Mouse (Mus musculus) liver, embryonic 13.5 days (tissue): Measurements from ENCODE around the gene Dus2. TPM values are rescaled to one million over a fixed set of nuclear protein-coding genes. Genes with fewer than 3 reads are reported as not detected.
A peak's percentile ranks its signal among the peaks of the same experiment; 100 is the strongest.

Source experiments
- ATAC-seq: fragments of 200-750 bp; cut with Nextera tagmentation; 2 replicates; pipeline ENCODE4 v1.8.0; 2017; ENCODE audit warnings: low read depth, mild to moderate bottlenecking, moderate number of reproducible peaks, moderate library complexity
- DNase-seq: peaks from one replicate; pipeline ENCODE4 v3.0.0; 2022
- H3K27ac ChIP-seq: fragments of 300-500 bp; sonication (generic); 2 replicates; pipeline ENCODE4 v1.5.1; 2015; ENCODE audit warnings: moderate library complexity, mild to moderate bottlenecking, inconsistent platforms
- H3K27me3 ChIP-seq: fragments of 300-500 bp; sonication (generic); 2 replicates; pipeline ENCODE4 v1.6.1; 2015; ENCODE audit warnings: mild to moderate bottlenecking, inconsistent platforms
- H3K36me3 ChIP-seq: fragments of 300-500 bp; sonication (generic); 2 replicates; pipeline ENCODE4 v1.6.1; 2015; ENCODE audit warnings: mild to moderate bottlenecking, inconsistent platforms
- H3K4me1 ChIP-seq: fragments of 300-500 bp; sonication (generic); replicated peaks from 2 replicates; pipeline ENCODE4 v1.6.1; 2015; ENCODE audit warnings: inconsistent platforms
- H3K4me2 ChIP-seq: fragments of 300-500 bp; sonication (generic); 2 replicates; pipeline ENCODE4 v1.6.1; 2015; ENCODE audit warnings: inconsistent platforms, mild to moderate bottlenecking, moderate library complexity
- H3K4me3 ChIP-seq: fragments of 300-500 bp; sonication (generic); replicated peaks from 2 replicates; pipeline ENCODE4 v1.5.1; 2015; ENCODE audit warnings: mild to moderate bottlenecking, inconsistent platforms
- H3K9ac ChIP-seq: fragments of 300-500 bp; sonication (generic); 2 replicates; pipeline ENCODE4 v1.6.1; 2015; ENCODE audit warnings: mild to moderate bottlenecking, inconsistent platforms
- H3K9me3 ChIP-seq: fragments of 300-500 bp; sonication (generic); replicated peaks from 2 replicates; pipeline ENCODE4 v1.6.1; 2016; ENCODE audit warnings: inconsistent platforms
- WGBS: fragments of 180-500 bp; shearing (Covaris S2); methylation state at CpG from one replicate; pipeline ENCODE4 v1.1.7; 2015; ENCODE audit not compliant: insufficient replicate concordance; 5-methylcytosine and 5-hydroxymethylcytosine counted together
- polyA plus RNA-seq: library from polyadenylated mRNA; unstranded; fragments of >200 nt; fragmentation: Nextera tagmentation; extraction: Ambion mirVana; gene quantifications from 2 replicates; pipeline ENCODE4 v1.2.1, GENCODE M21; 2015

Dus2 gene
- polyA plus RNA-seq, result 13.3 and 14.4 TPM in 2 replicates

- Histone ChIP-seq H3K4me3 (no peak within 1 kb of the TSS), H3K9me3 (no peaks in the 10 kb centered on the region), H3K4me1 (peaks cover 13% of the 10 kb centered on the region), H3K27ac (no peak within 1 kb of the TSS), H3K27me3 (peaks cover 17% of the 10 kb centered on the region; the same call in 1 of the 2 replicates), H3K4me2 (no peak within 1 kb of the TSS), H3K36me3 (no peaks in the 10 kb centered on the region), H3K9ac (no peak within 1 kb of the TSS)
- DNase-seq (peak; percentile 67), ATAC-seq (peak; percentile 57; the same call in 1 of the 2 replicates)
- 7% methylated on average over 15 of the region's 15 CpGs for WGBS
These were observed at the start of gene Dus2 for GRCm38 (mm10) chr8:105990856-105991387. Dus2 (plus strand) TSS chr8:105991337.

- no peak for ATAC-seq
- H3K4me3 ChIP-seq, result peak overlapping the region; percentile 45
- peaks cover 27% of the 10 kb centered on the region for H3K4me1 ChIP-seq
- H3K27me3 ChIP-seq, result no peaks in the 10 kb centered on the region
- H3K9ac ChIP-seq, result peak overlapping the region; percentile 43
- H3K4me2 ChIP-seq, result peak overlapping the region; percentile 53
- DNase-seq, result no peak
- no peaks in the 10 kb centered on the region for H3K9me3 ChIP-seq
- H3K27ac ChIP-seq, result peak overlapping the region; percentile 71
- H3K36me3 ChIP-seq, result peaks cover 66% of the 10 kb centered on the region
- WGBS, result 83% methylated on average over 11 of the region's 11 CpGs
These were observed 49.1 kb upstream of the Dus2 start for GRCm38 (mm10) chr8:105942026-105942425.

GRCm38 (mm10) chr8:105942542-105942941 is 48.6 kb upstream of the Dus2 start:
- Histone ChIP-seq H3K27me3 (no peaks in the 10 kb centered on the region), H3K36me3 (peaks cover 71% of the 10 kb centered on the region), H3K4me1 (peaks cover 27% of the 10 kb centered on the region), H3K9ac (peak overlapping the region; percentile 43; the same call in 1 of the 2 replicates), H3K27ac (peak overlapping the region; percentile 73), H3K4me2 (peak overlapping the region; percentile 53), H3K4me3 (peak overlapping the region; percentile 45), H3K9me3 (no peaks in the 10 kb centered on the region)
- ATAC-seq (peak; percentile 32), DNase-seq (no peak)
- 74% methylated on average over 5 of the region's 5 CpGs for WGBS

- 58% methylated on average over 8 of the region's 8 CpGs for WGBS
These were observed 47.8 kb upstream of the Dus2 start, which contains the start of gene Lcat for GRCm38 (mm10) chr8:105943321-105943739. Lcat (minus strand) TSS chr8:105943382.

DNA sequence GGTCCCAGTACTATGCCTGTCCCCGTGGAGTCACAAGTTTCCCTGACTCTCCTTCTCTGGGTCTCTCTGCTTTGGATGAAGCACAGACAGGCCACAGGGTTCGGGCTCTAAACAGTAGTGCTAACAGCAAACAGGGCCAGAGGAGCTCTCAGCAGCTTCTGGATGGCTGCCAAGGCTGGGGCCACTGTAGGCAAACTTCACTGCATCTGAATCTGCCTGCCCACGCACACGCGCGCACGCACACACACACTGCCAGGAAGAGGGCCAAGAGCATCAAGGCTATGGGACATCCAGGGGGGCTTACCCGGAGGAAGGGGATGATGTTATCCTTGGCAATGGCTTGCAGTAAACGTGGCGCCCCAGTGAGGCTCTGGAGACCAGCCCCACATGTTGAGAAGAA is 41.8 kb upstream of the Dus2 start:
- Histone ChIP-seq H3K4me2 (no peak overlapping the region), H3K27ac (no peak overlapping the region; the same call in 1 of the 2 replicates), H3K4me3 (no peak overlapping the region), H3K9me3 (no peaks in the 10 kb centered on the region), H3K27me3 (no peaks in the 10 kb centered on the region), H3K4me1 (peaks cover 11% of the 10 kb centered on the region), H3K9ac (no peak overlapping the region), H3K36me3 (peaks cover 94% of the 10 kb centered on the region)
- no peak for DNase-seq
- peak; percentile 13; the same call in 1 of the 2 replicates for ATAC-seq
- 76% methylated on average over 10 of the region's 10 CpGs for WGBS

More at GRCm38 (mm10) chr8:105943321-105943739, 47.8 kb upstream of the Dus2 start, which contains the start of gene Lcat:
- Histone ChIP-seq H3K27me3 (no peaks in the 10 kb centered on the region), H3K4me2 (peak within 1 kb of the TSS; percentile 53), H3K9ac (peak within 1 kb of the TSS; percentile 43; the same call in 1 of the 2 replicates), H3K9me3 (no peaks in the 10 kb centered on the region), H3K27ac (peak within 1 kb of the TSS; percentile 73), H3K4me1 (peaks cover 19% of the 10 kb centered on the region), H3K4me3 (peak within 1 kb of the TSS; percentile 45), H3K36me3 (peaks cover 79% of the 10 kb centered on the region)
- DNase-seq (no peak), ATAC-seq (peak; percentile 68)

- no peak for ATAC-seq
These were observed 40.0 kb upstream of the Dus2 start for GRCm38 (mm10) chr8:105951057-105951659.

GRCm38 (mm10) chr8:105956556-105956955 is 34.6 kb upstream of the Dus2 start:
- no peak overlapping the region for H3K27ac ChIP-seq
- no peak for ATAC-seq
- H3K9me3 ChIP-seq, result no peaks in the 10 kb centered on the region
- 92% methylated on average over 4 of the region's 4 CpGs for WGBS
- H3K4me3 ChIP-seq, result no peak overlapping the region
- H3K4me1 ChIP-seq, result peaks cover 26% of the 10 kb centered on the region
- no peak overlapping the region for H3K4me2 ChIP-seq
- peaks cover 74% of the 10 kb centered on the region for H3K36me3 ChIP-seq
- DNase-seq, result no peak
- H3K9ac ChIP-seq, result no peak overlapping the region
- H3K27me3 ChIP-seq, result no peaks in the 10 kb centered on the region

More at GRCm38 (mm10) chr8:105951057-105951659, 40.0 kb upstream of the Dus2 start:
- H3K4me3 ChIP-seq, result no peak overlapping the region
- H3K9me3 ChIP-seq, result no peaks in the 10 kb centered on the region
- H3K27me3 ChIP-seq, result no peaks in the 10 kb centered on the region
- H3K36me3 ChIP-seq, result peaks cover 88% of the 10 kb centered on the region
- H3K9ac ChIP-seq, result no peak overlapping the region
- DNase-seq, result no peak
- peaks cover 11% of the 10 kb centered on the region for H3K4me1 ChIP-seq
- 66% methylated on average over 7 of the region's 7 CpGs for WGBS
- no peak overlapping the region for H3K27ac ChIP-seq
- H3K4me2 ChIP-seq, result no peak overlapping the region

GRCm38 (mm10) chr8:105957813-105958212 is 33.3 kb upstream of the Dus2 start:
- Histone ChIP-seq H3K9me3 (no peaks in the 10 kb centered on the region), H3K4me2 (no peak overlapping the region), H3K9ac (no peak overlapping the region), H3K27ac (no peak overlapping the region), H3K4me3 (no peak overlapping the region), H3K36me3 (peaks cover 63% of the 10 kb centered on the region), H3K27me3 (no peaks in the 10 kb centered on the region), H3K4me1 (peaks cover 38% of the 10 kb centered on the region)
- ATAC-seq, result no peak
- no peak for DNase-seq
- WGBS, result 58% methylated on average over 3 of the region's 4 CpGs

DNA sequence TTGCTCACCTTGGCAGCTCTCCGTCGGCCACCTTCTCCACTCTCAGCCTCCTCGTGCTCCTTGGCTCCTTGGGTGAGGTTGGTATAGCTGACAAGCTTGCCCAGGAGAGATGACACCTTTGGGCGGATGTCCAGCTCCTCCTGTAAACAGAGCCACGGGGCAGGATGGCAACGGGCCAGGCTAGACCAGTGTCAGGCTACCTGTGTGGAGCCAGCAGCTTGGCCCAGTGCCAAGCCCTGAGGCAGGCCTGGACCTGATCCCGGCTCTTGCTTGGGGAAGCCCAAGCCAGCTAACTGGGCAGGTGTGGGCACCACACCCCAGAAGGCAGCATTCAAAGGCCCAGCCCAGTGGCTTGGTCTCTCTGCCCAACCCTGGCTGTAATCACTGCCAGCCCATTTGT is 31.8 kb upstream of the Dus2 start:
- H3K4me3 ChIP-seq, result no peak overlapping the region
- H3K9me3 ChIP-seq, result no peaks in the 10 kb centered on the region
- H3K36me3 ChIP-seq, result peaks cover 50% of the 10 kb centered on the region
- H3K27me3 ChIP-seq, result no peaks in the 10 kb centered on the region
- WGBS, result 75% methylated on average over 7 of the region's 7 CpGs
- H3K27ac ChIP-seq, result no peak overlapping the region
- no peak overlapping the region for H3K4me2 ChIP-seq
- peaks cover 54% of the 10 kb centered on the region for H3K4me1 ChIP-seq
- DNase-seq, result no peak
- ATAC-seq, result no peak
- no peak overlapping the region for H3K9ac ChIP-seq

DNA sequence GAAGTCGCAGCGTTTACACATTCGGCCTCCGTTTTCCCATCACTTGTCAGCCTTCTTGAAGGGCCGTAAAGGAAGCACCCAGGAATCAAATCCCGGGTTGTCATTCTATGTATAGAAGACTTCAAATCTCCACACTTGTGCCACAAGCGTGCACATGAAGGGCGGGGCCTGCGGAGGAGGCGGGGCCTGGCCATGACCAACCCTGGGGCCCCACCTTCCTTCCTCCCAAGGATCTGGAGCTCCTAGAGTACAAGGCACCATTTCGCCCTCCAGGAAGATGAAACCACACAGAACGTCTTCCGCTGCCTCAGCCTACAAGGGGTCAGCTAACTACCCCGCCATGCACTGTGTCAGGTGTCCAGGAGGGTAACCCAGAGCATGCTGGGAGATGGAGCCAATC is 30.0 kb upstream of the Dus2 start:
- Histone ChIP-seq H3K4me1 (peaks cover 70% of the 10 kb centered on the region), H3K27me3 (no peaks in the 10 kb centered on the region), H3K27ac (0 out of 2 replicates have a peak overlapping the region, but pooled peaks have one; percentile 30), H3K4me2 (peak overlapping the region; percentile 65), H3K36me3 (peaks cover 38% of the 10 kb centered on the region), H3K9ac (peak overlapping the region; percentile 41; the same call in 1 of the 2 replicates), H3K9me3 (no peaks in the 10 kb centered on the region), H3K4me3 (peak overlapping the region; percentile 31)
- 45% methylated on average over 14 of the region's 14 CpGs for WGBS
- ATAC-seq (no peak), DNase-seq (peak; percentile 53)

DNA sequence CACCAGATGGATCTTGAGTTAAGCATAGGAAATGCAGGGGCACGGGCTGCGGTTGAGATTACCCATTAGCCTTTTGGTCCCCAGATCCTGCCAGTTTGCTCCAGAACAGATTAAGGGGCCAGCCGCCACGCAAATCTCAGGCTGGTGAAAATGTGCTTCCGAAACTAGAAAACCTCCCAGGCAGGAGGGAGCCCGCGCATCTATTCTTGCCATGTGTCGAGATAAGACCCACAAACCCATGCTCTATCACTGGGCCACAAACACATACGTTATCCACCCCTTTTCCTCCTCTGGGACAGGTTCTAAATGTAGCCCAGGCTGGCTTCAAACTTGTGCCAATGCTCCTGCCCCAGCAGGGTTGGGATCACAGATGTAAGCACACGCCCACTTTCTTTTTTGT is 29.6 kb upstream of the Dus2 start:
- peak; percentile 39 for ATAC-seq
- Histone ChIP-seq H3K9ac (peak overlapping the region; percentile 41; the same call in 1 of the 2 replicates), H3K27ac (peak overlapping the region; percentile 30; the same call in 1 of the 2 replicates), H3K4me1 (peaks cover 75% of the 10 kb centered on the region), H3K4me2 (peak overlapping the region; percentile 65), H3K9me3 (no peaks in the 10 kb centered on the region), H3K36me3 (peaks cover 35% of the 10 kb centered on the region), H3K4me3 (peak overlapping the region; percentile 31), H3K27me3 (no peaks in the 10 kb centered on the region)
- peak; percentile 58 for DNase-seq
- WGBS, result 17% methylated on average over 10 of the region's 10 CpGs
